Mouse (Mus musculus): Measurements from ENCODE around the gene Gm10681. TPM values are rescaled to one million over a fixed set of nuclear protein-coding genes. Genes with fewer than 3 reads are reported as not detected.
"Not testable (repeated sequence)": the region's sequence is repeated elsewhere in the genome, so short reads cannot be mapped to it uniquely, and the experiment has no call there.

Gm10681 gene
- polyA plus RNA-seq, 1 experiment from 2014 or later, result not detected

DNA sequence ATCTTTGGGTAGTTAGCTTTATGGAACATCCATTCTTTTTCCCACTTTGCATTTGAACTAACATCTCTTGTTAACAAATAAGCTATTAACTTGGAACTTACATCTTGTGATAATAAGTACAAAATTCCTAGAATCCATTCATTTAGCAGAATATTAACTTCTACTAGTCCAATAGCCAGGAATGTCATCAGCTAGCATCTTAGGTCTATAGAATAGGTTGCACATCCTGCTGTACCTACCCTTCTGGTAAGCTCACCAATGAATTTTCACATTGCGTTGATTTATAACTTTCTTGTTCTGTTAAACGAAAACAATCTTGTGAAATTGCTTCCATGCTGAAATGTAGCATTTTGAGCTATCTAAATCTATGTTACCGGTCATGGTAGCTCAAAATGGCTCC lies 23.7 kb downstream of the Gm10681 start:
- WGBS, result no CpG with 5 or more reads among the region's 3 CpGs
- H3K36me3 ChIP-seq (replicated peaks), result not testable (repeated sequence)

DNA sequence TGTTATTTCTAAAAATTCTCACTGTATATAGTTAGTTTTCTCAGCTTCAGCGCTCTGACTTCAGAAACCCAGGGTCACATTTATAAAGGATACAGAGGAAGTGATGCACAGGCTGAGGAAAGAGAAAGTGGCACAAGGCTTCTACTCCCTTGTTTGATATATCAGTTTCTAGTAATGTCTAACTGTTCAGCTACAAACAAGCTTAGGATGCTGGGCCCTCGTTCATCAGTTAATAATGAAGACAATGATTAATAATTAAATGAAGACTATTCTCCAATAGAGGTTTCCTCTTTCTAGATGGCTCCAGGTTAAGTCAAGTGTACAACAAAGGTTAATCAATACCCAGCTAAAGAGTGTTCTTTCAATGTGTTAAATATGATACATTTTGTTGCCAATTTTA lies 24.8 kb downstream of the Gm10681 start:
- not testable (repeated sequence) for DNase-seq (ENCODE audit: extremely low spot score, low spot score); H3K9me3 ChIP-seq; H3K4me3 ChIP-seq; H3K36me3 ChIP-seq (replicated peaks); H3K4me1 ChIP-seq; H3K27me3 ChIP-seq (ENCODE audit: poor library complexity, severe bottlenecking); H3K27ac ChIP-seq
- WGBS, result no CpG with 5 or more reads among the region's 2 CpGs

More for the DNA sequence above, 23.7 kb downstream of the Gm10681 start:
- not testable (repeated sequence) for H3K27ac ChIP-seq; H3K4me1 ChIP-seq; DNase-seq (ENCODE audit: extremely low spot score, low spot score); H3K4me3 ChIP-seq; H3K27me3 ChIP-seq (ENCODE audit: poor library complexity, severe bottlenecking); H3K9me3 ChIP-seq

DNA sequence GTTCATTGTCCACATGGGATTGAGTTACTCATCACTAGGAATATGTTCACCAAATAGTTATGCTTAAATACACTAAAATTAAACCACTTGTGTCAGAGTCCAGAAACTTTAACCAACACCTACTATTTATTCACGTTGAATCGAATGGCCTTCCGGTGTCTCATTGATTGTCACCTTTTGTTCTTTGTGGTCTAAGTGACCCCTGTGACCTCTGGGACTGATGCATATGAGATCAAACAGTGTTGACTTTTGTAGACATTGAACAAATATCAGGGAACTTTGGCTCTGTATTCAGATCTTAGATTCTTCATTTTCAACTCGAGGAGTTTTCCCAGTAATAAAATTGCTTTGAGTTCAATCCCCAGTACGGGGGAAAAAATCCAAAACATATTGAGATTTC lies 27.9 kb downstream of the Gm10681 start:
- H3K36me3 ChIP-seq (replicated peaks); H3K4me1 ChIP-seq; H3K4me3 ChIP-seq; H3K27ac ChIP-seq; DNase-seq (ENCODE audit: extremely low spot score, low spot score); H3K27me3 ChIP-seq (ENCODE audit: poor library complexity, severe bottlenecking); H3K9me3 ChIP-seq: not testable (repeated sequence)
- no CpG with 5 or more reads among the region's 5 CpGs for WGBS

DNA sequence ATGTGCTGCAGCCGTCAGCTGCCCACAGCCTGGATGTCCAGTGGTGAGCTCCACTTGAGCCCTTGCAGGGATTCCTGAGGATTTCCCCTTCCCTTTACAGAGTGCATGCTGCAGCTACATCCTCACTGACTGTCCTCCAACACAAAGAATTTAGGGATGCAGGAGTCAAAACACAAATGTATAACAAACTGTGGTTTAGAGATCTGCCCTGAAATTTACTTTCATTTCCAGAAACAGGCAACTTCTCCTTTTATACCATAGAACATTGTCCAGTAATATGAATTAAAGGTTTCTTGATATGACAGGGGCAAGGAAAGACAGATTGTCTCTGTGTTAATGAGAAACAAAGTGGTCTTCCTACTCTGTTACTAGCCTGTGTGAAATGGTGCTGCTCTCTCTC lies 37.8 kb downstream of the Gm10681 start:
- not testable (repeated sequence) for DNase-seq (ENCODE audit: extremely low spot score, low spot score); H3K4me1 ChIP-seq; H3K36me3 ChIP-seq (replicated peaks); H3K9me3 ChIP-seq; H3K4me3 ChIP-seq; H3K27me3 ChIP-seq (ENCODE audit: poor library complexity, severe bottlenecking); H3K27ac ChIP-seq
- WGBS, result no CpG with 5 or more reads among the region's 1 CpGs

DNA sequence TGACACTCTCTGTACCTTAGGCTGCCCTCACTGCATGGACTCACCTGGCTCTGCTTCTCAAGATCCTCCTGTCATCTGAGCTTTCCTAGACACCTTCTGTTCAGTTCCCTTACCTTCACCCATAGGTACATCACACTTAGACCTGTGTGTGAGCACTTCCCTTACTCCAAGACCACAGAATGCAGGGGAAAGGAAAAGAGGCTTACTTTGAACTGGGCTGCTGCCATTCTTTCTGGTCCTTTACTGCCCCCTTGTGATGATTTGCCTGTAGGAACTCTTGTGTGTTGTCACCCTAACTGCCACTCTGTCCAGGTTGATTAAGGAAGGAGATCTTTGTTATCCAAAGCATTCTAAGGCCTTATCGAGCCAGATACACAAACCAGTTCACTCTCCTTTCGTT lies 38.4 kb downstream of the Gm10681 start:
- not testable (repeated sequence) for H3K27me3 ChIP-seq (ENCODE audit: poor library complexity, severe bottlenecking); H3K4me1 ChIP-seq; DNase-seq (ENCODE audit: extremely low spot score, low spot score); H3K36me3 ChIP-seq (replicated peaks); H3K4me3 ChIP-seq; H3K27ac ChIP-seq; H3K9me3 ChIP-seq
- WGBS, result no CpG with 5 or more reads among the region's 2 CpGs

DNA sequence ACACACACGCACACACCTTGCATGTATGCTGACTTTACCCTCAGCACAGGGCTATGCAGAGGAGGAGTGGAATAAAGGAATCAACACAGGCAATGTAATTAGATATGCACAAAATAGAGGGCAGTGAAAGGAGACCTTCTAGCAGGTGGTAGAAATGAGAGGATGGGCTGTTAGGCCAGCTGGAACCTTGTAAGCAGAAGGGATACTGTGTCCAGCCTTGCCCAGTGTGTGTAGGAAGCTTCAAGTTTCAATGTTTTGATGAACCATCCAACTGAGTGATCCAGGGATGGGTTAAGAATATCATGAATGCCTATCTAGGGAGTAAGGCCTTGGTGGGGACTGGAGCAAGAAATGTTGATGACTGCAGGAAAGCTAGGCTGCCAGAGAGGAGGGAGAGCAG lies 40.1 kb downstream of the Gm10681 start:
- not testable (repeated sequence) for H3K4me3 ChIP-seq; H3K9me3 ChIP-seq; H3K27me3 ChIP-seq (ENCODE audit: poor library complexity, severe bottlenecking); H3K36me3 ChIP-seq (replicated peaks); H3K4me1 ChIP-seq; H3K27ac ChIP-seq; DNase-seq (ENCODE audit: extremely low spot score, low spot score)
- 71% methylated on average over 1 of the region's 1 CpGs for WGBS

DNA sequence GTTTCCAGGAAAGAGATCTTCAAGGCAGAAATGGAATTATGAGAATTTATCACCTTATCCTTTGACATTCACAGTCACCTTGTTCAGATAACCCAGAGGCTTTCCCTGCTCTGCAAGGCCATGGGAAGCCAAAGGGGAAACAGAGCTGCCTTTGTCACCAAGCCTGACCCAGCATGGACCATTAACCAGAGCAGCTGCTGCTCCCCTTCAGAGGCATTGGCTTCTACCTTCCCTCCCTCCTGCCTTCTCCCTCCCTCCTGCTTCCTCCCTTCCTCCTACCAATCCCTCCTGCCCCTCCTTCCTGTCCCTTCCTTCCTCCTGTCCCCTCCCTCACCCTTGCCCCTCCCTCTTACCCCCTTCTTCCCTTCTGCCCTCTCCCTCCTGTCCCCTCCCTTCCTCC lies 41.0 kb downstream of the Gm10681 start:
- not testable (repeated sequence) for DNase-seq (ENCODE audit: extremely low spot score, low spot score); H3K27ac ChIP-seq; H3K36me3 ChIP-seq (replicated peaks); H3K4me1 ChIP-seq; H3K9me3 ChIP-seq; H3K27me3 ChIP-seq (ENCODE audit: poor library complexity, severe bottlenecking); H3K4me3 ChIP-seq

DNA sequence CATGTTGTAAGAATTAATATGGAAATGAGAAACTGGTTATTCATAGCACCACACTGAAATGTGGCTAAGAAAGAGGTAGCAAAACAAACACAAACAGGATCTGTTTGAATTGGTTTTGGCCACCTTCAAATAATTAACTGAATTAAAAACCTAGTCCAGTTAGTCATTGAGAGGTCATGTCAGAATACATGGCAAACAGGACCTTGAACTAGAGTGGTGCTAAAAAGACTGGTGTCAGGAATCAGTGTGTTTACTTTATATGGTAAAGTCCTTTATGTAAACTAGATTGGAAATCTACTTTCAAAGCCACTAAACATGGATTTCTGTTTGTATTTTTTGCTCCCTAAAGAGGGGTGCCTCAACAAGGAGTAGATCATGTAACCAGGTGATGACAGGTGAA lies 63.6 kb downstream of the Gm10681 start:
- H3K27me3 ChIP-seq (ENCODE audit: poor library complexity, severe bottlenecking); H3K36me3 ChIP-seq (replicated peaks); DNase-seq (ENCODE audit: extremely low spot score, low spot score); H3K9me3 ChIP-seq; H3K4me3 ChIP-seq; H3K4me1 ChIP-seq; H3K27ac ChIP-seq: not testable (repeated sequence)

DNA sequence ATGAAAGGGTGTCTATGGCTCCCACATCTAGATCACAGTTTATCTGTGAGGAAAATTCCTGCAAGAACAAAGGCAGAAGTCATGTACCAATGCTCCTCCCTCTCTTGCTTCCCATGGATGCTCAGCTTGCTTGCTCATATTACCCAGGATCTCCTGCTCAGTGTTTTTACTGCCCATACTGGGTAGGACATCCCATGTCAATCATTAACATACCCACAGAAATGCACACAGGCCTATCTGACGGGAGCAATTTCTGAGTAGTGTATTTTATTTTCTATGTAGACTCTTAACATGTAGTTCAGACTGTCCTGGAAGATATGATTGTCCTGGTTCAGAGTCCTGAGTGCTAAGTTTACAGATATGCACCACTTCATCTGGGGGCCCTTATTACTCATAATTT lies 64.1 kb downstream of the Gm10681 start:
- H3K9me3 ChIP-seq; H3K27me3 ChIP-seq (ENCODE audit: poor library complexity, severe bottlenecking); H3K27ac ChIP-seq; H3K36me3 ChIP-seq (replicated peaks); DNase-seq (ENCODE audit: extremely low spot score, low spot score); H3K4me3 ChIP-seq; H3K4me1 ChIP-seq: not testable (repeated sequence)
- WGBS, result no CpG with 5 or more reads among the region's 1 CpGs

DNA sequence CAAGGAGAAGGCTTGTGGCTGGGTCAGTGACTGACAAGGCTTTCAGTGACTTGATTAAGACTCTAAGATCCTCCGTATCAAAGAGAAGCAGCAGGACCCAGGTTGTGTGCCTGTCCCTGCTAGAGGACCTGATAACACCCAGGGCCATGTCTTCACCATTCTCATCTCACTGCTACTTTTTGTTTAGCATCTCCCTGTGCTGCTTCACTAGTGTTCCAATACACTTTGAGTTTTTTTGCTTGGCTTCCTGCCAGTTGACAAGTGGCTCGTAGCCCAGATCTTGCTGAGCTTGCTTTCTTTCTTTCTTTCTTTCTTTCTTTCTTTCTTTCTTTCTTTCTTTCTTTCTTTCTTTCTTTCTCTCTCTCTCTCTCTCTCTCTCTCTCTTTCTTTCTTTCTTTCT lies 65.8 kb downstream of the Gm10681 start:
- not testable (repeated sequence) for H3K27me3 ChIP-seq (ENCODE audit: poor library complexity, severe bottlenecking); H3K9me3 ChIP-seq; DNase-seq (ENCODE audit: extremely low spot score, low spot score); H3K4me3 ChIP-seq; H3K4me1 ChIP-seq; H3K27ac ChIP-seq; H3K36me3 ChIP-seq (replicated peaks)
- 88% methylated on average over 1 of the region's 2 CpGs for WGBS

DNA sequence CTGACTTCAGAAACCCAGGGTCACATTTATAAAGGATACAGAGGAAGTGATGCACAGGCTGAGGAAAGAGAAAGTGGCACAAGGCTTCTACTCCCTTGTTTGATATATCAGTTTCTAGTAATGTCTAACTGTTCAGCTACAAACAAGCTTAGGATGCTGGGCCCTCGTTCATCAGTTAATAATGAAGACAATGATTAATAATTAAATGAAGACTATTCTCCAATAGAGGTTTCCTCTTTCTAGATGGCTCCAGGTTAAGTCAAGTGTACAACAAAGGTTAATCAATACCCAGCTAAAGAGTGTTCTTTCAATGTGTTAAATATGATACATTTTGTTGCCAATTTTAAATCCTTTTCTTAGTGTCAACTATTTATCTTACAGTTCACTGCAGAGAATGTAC lies 78.2 kb downstream of the Gm10681 start, which contains the start of gene Hsd3b4:
Gene Hsd3b4 (minus strand): TSS at position 101 of the 400 bp plus-strand sequence.
- H3K27me3 ChIP-seq (ENCODE audit: poor library complexity, severe bottlenecking); H3K9me3 ChIP-seq; H3K36me3 ChIP-seq (replicated peaks); H3K4me1 ChIP-seq; DNase-seq (ENCODE audit: extremely low spot score, low spot score); H3K27ac ChIP-seq; H3K4me3 ChIP-seq: not testable (repeated sequence)
- WGBS, result no CpG with 5 or more reads among the region's 1 CpGs

DNA sequence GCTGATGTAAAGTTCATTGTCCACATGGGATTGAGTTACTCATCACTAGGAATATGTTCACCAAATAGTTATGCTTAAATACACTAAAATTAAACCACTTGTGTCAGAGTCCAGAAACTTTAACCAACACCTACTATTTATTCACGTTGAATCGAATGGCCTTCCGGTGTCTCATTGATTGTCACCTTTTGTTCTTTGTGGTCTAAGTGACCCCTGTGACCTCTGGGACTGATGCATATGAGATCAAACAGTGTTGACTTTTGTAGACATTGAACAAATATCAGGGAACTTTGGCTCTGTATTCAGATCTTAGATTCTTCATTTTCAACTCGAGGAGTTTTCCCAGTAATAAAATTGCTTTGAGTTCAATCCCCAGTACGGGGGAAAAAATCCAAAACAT lies 81.4 kb downstream of the Gm10681 start:
- not testable (repeated sequence) for H3K27ac ChIP-seq; H3K4me3 ChIP-seq; H3K9me3 ChIP-seq; H3K4me1 ChIP-seq; H3K27me3 ChIP-seq (ENCODE audit: poor library complexity, severe bottlenecking); H3K36me3 ChIP-seq (replicated peaks); DNase-seq (ENCODE audit: extremely low spot score, low spot score)
- WGBS, result no CpG with 5 or more reads among the region's 5 CpGs

All from forebrain, embryonic 10.5 days (tissue).